Mouse (Mus musculus): ENCODE results near the gene Map3k13. TPM values are rescaled to one million over a fixed set of nuclear protein-coding genes. Genes with fewer than 3 reads are reported as not detected.
A peak's percentile ranks its signal among the peaks of the same experiment; 100 is the strongest.
"Not testable (repeated sequence)": the region's sequence is repeated elsewhere in the genome, so short reads cannot be mapped to it uniquely, and the experiment has no call there.

Gene Map3k13
- total RNA-seq, 2 experiments from 2014 or later = 14.6 to 14.8 TPM

GRCm38 (mm10) chr16:21904636-21905035 is 110.5 kb downstream of the Map3k13 start:
- Histone ChIP-seq H3K27ac (no peak overlapping the region), H3K4me3 (no peak overlapping the region)
- TF ChIP-seq CTCF (conservative IDR thresholded peaks at IDR 0.05) = no peak
- DNase-seq (ENCODE audit: low spot score in 2 of 2) = no peak

GRCm38 (mm10) chr16:21905996-21906395 is 111.8 kb downstream of the Map3k13 start:
- Histone ChIP-seq H3K27ac (no peak overlapping the region), H3K4me3 (no peak overlapping the region)
- TF ChIP-seq CTCF (conservative IDR thresholded peaks at IDR 0.05) = no peak
- DNase-seq (ENCODE audit: low spot score in 2 of 2) = no peak

- Histone ChIP-seq H3K4me3 (no peak overlapping the region), H3K27ac (no peak overlapping the region)
- DNase-seq (ENCODE audit: low spot score in 2 of 2) = no peak
- no peak for TF ChIP-seq CTCF (conservative IDR thresholded peaks at IDR 0.05)
Measured at GRCm38 (mm10) chr16:21906902-21907301, 112.8 kb downstream of the Map3k13 start.

- H3K27ac ChIP-seq; DNase-seq (ENCODE audit: low spot score in 2 of 2); H3K4me3 ChIP-seq: not testable (repeated sequence)
Measured at GRCm38 (mm10) chr16:21908906-21909305, 114.8 kb downstream of the Map3k13 start.

GRCm38 (mm10) chr16:21913347-21913746 is 119.2 kb downstream of the Map3k13 start:
- Histone ChIP-seq H3K4me3 (no peak overlapping the region), H3K27ac (no peak overlapping the region)
- DNase-seq (ENCODE audit: low spot score in 2 of 2) = no peak
- TF ChIP-seq CTCF (conservative IDR thresholded peaks at IDR 0.05) = no peak

- H3K27ac ChIP-seq = no peak overlapping the region
Measured at GRCm38 (mm10) chr16:21916681-21917080, 122.5 kb downstream of the Map3k13 start.

GRCm38 (mm10) chr16:21928471-21928870 is 134.3 kb downstream of the Map3k13 start:
- Histone ChIP-seq H3K4me3 (no peak overlapping the region), H3K27ac (no peak overlapping the region)
- no peak for TF ChIP-seq CTCF (conservative IDR thresholded peaks at IDR 0.05)
- no peak for DNase-seq (ENCODE audit: low spot score in 2 of 2)

More at GRCm38 (mm10) chr16:21916681-21917080, 122.5 kb downstream of the Map3k13 start:
- DNase-seq (ENCODE audit: low spot score in 2 of 2) = no peak
- TF ChIP-seq CTCF (conservative IDR thresholded peaks at IDR 0.05) = no peak
- H3K4me3 ChIP-seq = no peak overlapping the region

GRCm38 (mm10) chr16:21946761-21947715 is 152.9 kb downstream of the Map3k13 start, which contains the start of gene Tmem41a:
Tmem41a (minus strand) TSS chr16:21947552.
- peak within 1 kb of the TSS; percentile 89 for H3K27ac ChIP-seq
- peak; percentile 46 for TF ChIP-seq CTCF (conservative IDR thresholded peaks at IDR 0.05)
- peak; percentile 86 to 87 for DNase-seq (ENCODE audit: low spot score in 2 of 2)
- peak within 1 kb of the TSS; percentile 78 for H3K4me3 ChIP-seq

- TF ChIP-seq CTCF (conservative IDR thresholded peaks at IDR 0.05) = no peak
- Histone ChIP-seq H3K27ac (no peak overlapping the region), H3K4me3 (no peak overlapping the region)
- DNase-seq (ENCODE audit: low spot score in 2 of 2) = no peak
Measured at GRCm38 (mm10) chr16:21955591-21955990, 161.4 kb downstream of the Map3k13 start.

- H3K4me3 ChIP-seq = no peak overlapping the region
- no peak overlapping the region for H3K27ac ChIP-seq
- no peak for DNase-seq (ENCODE audit: low spot score in 2 of 2)
- no peak for TF ChIP-seq CTCF (conservative IDR thresholded peaks at IDR 0.05)
Measured at GRCm38 (mm10) chr16:21965576-21965975, 171.4 kb downstream of the Map3k13 start.

- no peak for DNase-seq (ENCODE audit: low spot score in 2 of 2)
- TF ChIP-seq CTCF (conservative IDR thresholded peaks at IDR 0.05) = no peak
Measured at GRCm38 (mm10) chr16:21969874-21970273, 175.7 kb downstream of the Map3k13 start.

GRCm38 (mm10) chr16:21970536-21970935 is 176.4 kb downstream of the Map3k13 start:
- no peak for DNase-seq (ENCODE audit: low spot score in 2 of 2)
- TF ChIP-seq CTCF (conservative IDR thresholded peaks at IDR 0.05) = no peak

More at GRCm38 (mm10) chr16:21969874-21970273, 175.7 kb downstream of the Map3k13 start:
- Histone ChIP-seq H3K4me3 (no peak overlapping the region), H3K27ac (no peak overlapping the region)

GRCm38 (mm10) chr16:21971446-21971845 is 177.3 kb downstream of the Map3k13 start:
- no peak for TF ChIP-seq CTCF (conservative IDR thresholded peaks at IDR 0.05)
- no peak for DNase-seq (ENCODE audit: low spot score in 2 of 2)
- H3K27ac ChIP-seq = no peak overlapping the region
- no peak overlapping the region for H3K4me3 ChIP-seq

More at GRCm38 (mm10) chr16:21970536-21970935, 176.4 kb downstream of the Map3k13 start:
- no peak overlapping the region for H3K4me3 ChIP-seq
- no peak overlapping the region for H3K27ac ChIP-seq

Measured in layer of hippocampus, adult 2 months (tissue).